Mouse (Mus musculus): ENCODE measurements around the gene Fbxo30.

Fbxo30 gene

GRCm38 (mm10) chr10:11323202-11323898, 42.2 kb downstream of the Fbxo30 start:
- DNase-seq, result no peak

GRCm38 (mm10) chr10:11326526-11326925, 45.4 kb downstream of the Fbxo30 start:
- DNase-seq, result no peak

GRCm38 (mm10) chr10:11343205-11344141, 62.3 kb downstream of the Fbxo30 start, which contains the start of gene Epm2a:
TSS of gene Epm2a (plus strand) at chr10:11343404.
- DNase-seq, result peak; percentile 76

GRCm38 (mm10) chr10:11344536-11345468, 63.7 kb downstream of the Fbxo30 start:
- no peak for DNase-seq
